Mouse (Mus musculus): Measurements from ENCODE around the gene Barhl2. TPM values are rescaled to one million over a fixed set of nuclear protein-coding genes. Genes with fewer than 3 reads are reported as not detected.

Gene Barhl2
- polyA plus RNA-seq, 1 experiment, result not detected

DNA sequence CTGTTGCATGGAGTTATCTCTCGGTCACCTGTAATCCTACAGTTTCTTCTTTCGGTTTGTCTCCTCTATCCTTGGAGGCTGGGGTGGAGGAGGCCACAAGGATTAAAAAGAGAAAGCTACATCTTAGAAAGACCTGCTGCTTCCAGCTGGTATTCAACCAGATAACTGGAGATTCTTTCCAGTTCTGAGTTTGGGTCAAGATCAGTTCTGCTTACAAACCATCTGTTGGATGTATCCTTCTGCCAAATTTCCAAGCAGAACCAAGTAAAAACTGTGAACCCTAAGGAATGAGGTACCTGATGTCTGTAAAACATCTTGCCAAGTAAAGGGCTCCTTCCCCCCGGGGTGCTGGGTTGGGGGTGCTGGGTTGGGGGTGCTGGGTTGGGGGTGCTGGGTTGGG is 12.3 kb downstream of the Barhl2 start:
- TF ChIP-seq CTCF (IDR thresholded peaks at IDR 0.05; ENCODE audit: borderline replicate concordance, control insufficient read depth, extremely low read depth, insufficient read depth, low read length, poor library complexity) (no peak), POLR2A (IDR thresholded peaks at IDR 0.05; ENCODE audit: control insufficient read depth, extremely low read depth, insufficient read depth, low read length, poor library complexity) (no peak)
- H3K4me1 ChIP-seq (replicated peaks; ENCODE audit: control insufficient read depth, insufficient read depth, low read length), result no peaks in the 10 kb centered on the region
- no peak overlapping the region for H3K4me3 ChIP-seq (ENCODE audit: control insufficient read depth, insufficient read depth, low read length)
- H3K27ac ChIP-seq (ENCODE audit: control insufficient read depth, insufficient read depth, low read length), result no peak overlapping the region
- no peaks in the 10 kb centered on the region for H3K36me3 ChIP-seq (ENCODE audit: control insufficient read depth, insufficient read depth, low read length)
- H3K27me3 ChIP-seq (ENCODE audit: control insufficient read depth, insufficient read depth, low read length), result peaks cover 6% of the 10 kb centered on the region
- WGBS, result 88% methylated on average over 3 of the region's 3 CpGs
- DNase-seq, result no peak

DNA sequence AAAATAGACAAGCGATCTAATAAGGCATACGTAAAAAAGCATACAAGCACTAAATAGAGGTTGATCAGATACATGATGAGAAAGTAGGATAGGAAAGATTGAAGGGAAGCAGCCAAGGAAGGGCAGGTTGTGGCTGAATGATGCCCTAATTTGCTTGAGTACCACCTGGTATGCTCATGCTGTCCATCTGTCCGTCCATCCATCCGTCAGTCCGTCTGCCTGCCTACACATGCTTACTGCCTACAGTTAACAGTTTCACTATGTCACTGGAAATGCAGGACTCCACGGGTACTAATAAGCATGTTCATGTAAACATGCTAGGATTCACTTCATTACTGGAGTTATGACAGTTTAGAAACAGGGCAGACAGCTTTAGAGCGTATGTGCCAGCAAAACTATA is 19.1 kb downstream of the Barhl2 start:
- no peak overlapping the region for H3K4me3 ChIP-seq (ENCODE audit: control insufficient read depth, insufficient read depth, low read length)
- TF ChIP-seq CTCF (IDR thresholded peaks at IDR 0.05; ENCODE audit: borderline replicate concordance, control insufficient read depth, extremely low read depth, insufficient read depth, low read length, poor library complexity) (no peak), POLR2A (IDR thresholded peaks at IDR 0.05; ENCODE audit: control insufficient read depth, extremely low read depth, insufficient read depth, low read length, poor library complexity) (no peak)

DNA sequence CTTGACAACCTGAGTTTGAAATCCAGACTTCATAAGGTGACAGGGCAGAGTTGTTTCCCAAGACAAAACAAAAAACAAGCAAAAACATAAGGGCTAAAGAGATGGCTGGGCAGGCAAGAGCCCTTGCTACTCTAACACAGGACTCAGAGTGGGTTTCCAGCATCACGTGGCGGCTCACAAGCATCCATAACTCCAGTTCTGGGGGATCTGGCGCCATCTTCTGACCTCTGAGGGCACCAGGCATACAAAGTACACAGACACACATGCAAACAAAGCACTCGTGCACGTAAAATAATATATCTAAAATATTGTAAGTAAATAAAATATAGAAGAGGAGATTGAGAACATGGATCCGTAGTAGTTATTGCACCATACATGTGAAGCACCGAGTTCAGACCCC is 31.9 kb downstream of the Barhl2 start:
- Histone ChIP-seq H3K4me3 (ENCODE audit: control insufficient read depth, insufficient read depth, low read length) (no peak overlapping the region), H3K4me1 (replicated peaks; ENCODE audit: control insufficient read depth, insufficient read depth, low read length) (no peaks in the 10 kb centered on the region), H3K27ac (ENCODE audit: control insufficient read depth, insufficient read depth, low read length) (no peak overlapping the region), H3K27me3 (ENCODE audit: control insufficient read depth, insufficient read depth, low read length) (no peaks in the 10 kb centered on the region), H3K36me3 (ENCODE audit: control insufficient read depth, insufficient read depth, low read length) (no peaks in the 10 kb centered on the region)
- DNase-seq, result no peak
- 83% methylated on average over 7 of the region's 7 CpGs for WGBS
- no peak for TF ChIP-seq CTCF (IDR thresholded peaks at IDR 0.05; ENCODE audit: borderline replicate concordance, control insufficient read depth, extremely low read depth, insufficient read depth, low read length, poor library complexity)
- no peak for TF ChIP-seq POLR2A (IDR thresholded peaks at IDR 0.05; ENCODE audit: control insufficient read depth, extremely low read depth, insufficient read depth, low read length, poor library complexity)

More for the DNA sequence above, 19.1 kb downstream of the Barhl2 start:
- Histone ChIP-seq H3K27ac (ENCODE audit: control insufficient read depth, insufficient read depth, low read length) (no peak overlapping the region), H3K27me3 (ENCODE audit: control insufficient read depth, insufficient read depth, low read length) (peaks cover under 1% of the 10 kb centered on the region; the same call in 1 of the 2 replicates), H3K36me3 (ENCODE audit: control insufficient read depth, insufficient read depth, low read length) (no peaks in the 10 kb centered on the region), H3K4me1 (replicated peaks; ENCODE audit: control insufficient read depth, insufficient read depth, low read length) (no peaks in the 10 kb centered on the region)
- 91% methylated on average over 7 of the region's 7 CpGs for WGBS
- no peak for DNase-seq

DNA sequence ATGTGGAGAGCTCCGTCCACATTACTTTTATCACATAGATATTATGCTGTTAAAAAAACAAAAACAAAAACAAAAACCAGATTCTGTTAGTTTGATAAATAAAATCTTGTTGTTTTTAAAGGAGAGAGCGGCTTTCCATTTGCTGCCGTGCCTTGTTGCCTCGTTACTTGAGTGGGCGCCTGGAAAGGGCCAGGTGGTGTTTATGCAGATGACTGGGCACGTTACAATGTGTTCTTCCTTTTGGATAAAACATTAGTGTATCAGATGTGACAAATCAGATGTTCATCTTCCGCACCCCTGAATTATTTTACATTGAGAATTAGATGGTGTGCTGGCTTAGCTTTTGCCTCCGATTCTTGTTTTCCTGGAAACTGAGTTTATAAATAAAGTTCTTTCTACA is 37.1 kb downstream of the Barhl2 start:
- Histone ChIP-seq H3K27me3 (ENCODE audit: control insufficient read depth, insufficient read depth, low read length) (no peaks in the 10 kb centered on the region), H3K27ac (ENCODE audit: control insufficient read depth, insufficient read depth, low read length) (no peak overlapping the region), H3K4me3 (ENCODE audit: control insufficient read depth, insufficient read depth, low read length) (no peak overlapping the region), H3K36me3 (ENCODE audit: control insufficient read depth, insufficient read depth, low read length) (no peaks in the 10 kb centered on the region), H3K4me1 (replicated peaks; ENCODE audit: control insufficient read depth, insufficient read depth, low read length) (no peaks in the 10 kb centered on the region)
- TF ChIP-seq CTCF (IDR thresholded peaks at IDR 0.05; ENCODE audit: borderline replicate concordance, control insufficient read depth, extremely low read depth, insufficient read depth, low read length, poor library complexity) (no peak), POLR2A (IDR thresholded peaks at IDR 0.05; ENCODE audit: control insufficient read depth, extremely low read depth, insufficient read depth, low read length, poor library complexity) (no peak)
- WGBS, result 91% methylated on average over 8 of the region's 8 CpGs
- no peak for DNase-seq

DNA sequence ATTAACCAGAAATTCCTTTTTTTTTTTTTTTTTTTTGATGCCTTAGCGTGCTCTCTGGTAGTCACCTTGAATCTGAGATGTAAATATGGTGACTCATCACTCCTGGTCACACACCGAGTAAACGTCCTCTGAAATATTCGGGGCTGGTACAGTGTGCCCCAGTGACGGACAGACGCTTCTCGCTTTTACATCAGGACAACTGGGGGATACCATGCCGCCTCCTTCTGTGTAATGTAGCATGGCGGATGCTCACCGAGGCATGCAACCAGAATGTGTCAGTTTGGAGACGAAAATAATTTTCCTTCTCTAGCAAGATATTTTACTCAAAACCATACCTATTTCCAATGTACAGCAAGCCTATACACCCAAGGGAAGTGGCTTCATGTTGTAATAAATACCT is 37.6 kb downstream of the Barhl2 start:
- no peaks in the 10 kb centered on the region for H3K27me3 ChIP-seq (ENCODE audit: control insufficient read depth, insufficient read depth, low read length)
- 92% methylated on average over 11 of the region's 11 CpGs for WGBS
- no peaks in the 10 kb centered on the region for H3K4me1 ChIP-seq (replicated peaks; ENCODE audit: control insufficient read depth, insufficient read depth, low read length)

DNA sequence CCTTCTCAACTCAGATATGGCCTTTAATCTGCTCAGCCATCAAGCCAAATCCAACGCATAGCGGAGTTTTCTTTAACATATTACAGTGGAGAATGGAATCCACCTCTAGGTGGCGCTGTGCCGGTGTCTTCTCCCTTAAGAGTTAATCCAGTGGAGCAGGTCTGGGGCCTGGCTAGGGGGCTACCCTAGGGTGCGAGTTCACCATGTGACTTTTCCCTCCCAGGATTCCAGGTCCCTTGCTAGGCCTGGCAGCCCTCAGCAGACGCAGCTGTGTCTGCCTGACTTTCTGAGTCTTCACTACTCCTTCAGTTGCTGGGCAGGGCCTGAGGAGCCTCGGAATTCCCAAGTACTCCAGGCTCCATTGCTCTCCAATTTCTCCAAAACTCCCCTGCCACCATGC is 40.8 kb downstream of the Barhl2 start:
- Histone ChIP-seq H3K27me3 (ENCODE audit: control insufficient read depth, insufficient read depth, low read length) (no peaks in the 10 kb centered on the region), H3K27ac (ENCODE audit: control insufficient read depth, insufficient read depth, low read length) (no peak overlapping the region), H3K4me3 (ENCODE audit: control insufficient read depth, insufficient read depth, low read length) (no peak overlapping the region), H3K4me1 (replicated peaks; ENCODE audit: control insufficient read depth, insufficient read depth, low read length) (no peaks in the 10 kb centered on the region), H3K36me3 (ENCODE audit: control insufficient read depth, insufficient read depth, low read length) (no peaks in the 10 kb centered on the region)
- peak; percentile 4 for DNase-seq
- 58% methylated on average over 7 of the region's 7 CpGs for WGBS
- peak; percentile 50; the same call in 1 of the 2 replicates for TF ChIP-seq CTCF (IDR thresholded peaks at IDR 0.05; ENCODE audit: borderline replicate concordance, control insufficient read depth, extremely low read depth, insufficient read depth, low read length, poor library complexity)
- no peak for TF ChIP-seq POLR2A (IDR thresholded peaks at IDR 0.05; ENCODE audit: control insufficient read depth, extremely low read depth, insufficient read depth, low read length, poor library complexity)

More for the DNA sequence above, 37.6 kb downstream of the Barhl2 start:
- DNase-seq, result no peak
- TF ChIP-seq CTCF (IDR thresholded peaks at IDR 0.05; ENCODE audit: borderline replicate concordance, control insufficient read depth, extremely low read depth, insufficient read depth, low read length, poor library complexity) (no peak), POLR2A (IDR thresholded peaks at IDR 0.05; ENCODE audit: control insufficient read depth, extremely low read depth, insufficient read depth, low read length, poor library complexity) (no peak)
- H3K27ac ChIP-seq (ENCODE audit: control insufficient read depth, insufficient read depth, low read length), result no peak overlapping the region
- no peak overlapping the region for H3K4me3 ChIP-seq (ENCODE audit: control insufficient read depth, insufficient read depth, low read length)
- H3K36me3 ChIP-seq (ENCODE audit: control insufficient read depth, insufficient read depth, low read length), result no peaks in the 10 kb centered on the region

DNA sequence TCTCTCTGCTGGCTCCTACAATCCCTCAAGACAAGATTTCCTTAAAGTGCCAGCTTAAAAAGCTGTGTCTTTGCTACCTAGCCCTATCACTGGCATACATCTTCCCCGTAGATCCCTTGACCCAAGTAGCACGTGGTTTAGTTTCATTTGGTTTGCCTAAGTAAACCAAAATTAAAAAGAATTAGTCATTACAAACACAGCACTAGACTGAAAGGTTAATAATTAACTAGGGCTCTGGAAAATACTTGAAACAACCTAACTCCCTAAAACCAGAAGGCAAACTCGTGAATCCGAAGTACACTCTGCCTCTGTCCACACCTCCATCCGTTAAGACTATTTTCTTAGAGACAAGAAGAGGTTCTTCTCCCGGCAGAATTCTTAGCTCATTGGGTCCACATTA is 41.4 kb downstream of the Barhl2 start:
- DNase-seq, result no peak
- 86% methylated on average over 6 of the region's 6 CpGs for WGBS
- Histone ChIP-seq H3K27me3 (ENCODE audit: control insufficient read depth, insufficient read depth, low read length) (no peaks in the 10 kb centered on the region), H3K4me1 (replicated peaks; ENCODE audit: control insufficient read depth, insufficient read depth, low read length) (no peaks in the 10 kb centered on the region), H3K27ac (ENCODE audit: control insufficient read depth, insufficient read depth, low read length) (no peak overlapping the region), H3K4me3 (ENCODE audit: control insufficient read depth, insufficient read depth, low read length) (no peak overlapping the region), H3K36me3 (ENCODE audit: control insufficient read depth, insufficient read depth, low read length) (no peaks in the 10 kb centered on the region)
- TF ChIP-seq CTCF (IDR thresholded peaks at IDR 0.05; ENCODE audit: borderline replicate concordance, control insufficient read depth, extremely low read depth, insufficient read depth, low read length, poor library complexity) (no peak), POLR2A (IDR thresholded peaks at IDR 0.05; ENCODE audit: control insufficient read depth, extremely low read depth, insufficient read depth, low read length, poor library complexity) (no peak)

All from thymus, adult 2 months (tissue).